Mouse (Mus musculus) MEL (cell line): ENCODE measurements around the gene Rcbtb2.

ENCODE experiments used
- BHLHE40 ChIP-seq: IDR thresholded peaks from 2 replicates; pipeline ENCODE4 v1.6.1; 2012; ENCODE audit warnings: low read depth, mild to moderate bottlenecking, inconsistent platforms, low read length, improper control_type of control experiment, borderline replicate concordance
- CTCF ChIP-seq, 3 experiments: IDR thresholded peaks in 2 of 3; conservative IDR thresholded peaks in 1 of 3; 2 replicates each; pipeline ENCODE4 v1.5.1; 2011 to 2012; ENCODE audit warnings: low read length in 3 of 3, low read depth in 2 of 3, mild to moderate bottlenecking in 2 of 3, improper control_type of control experiment in 1 of 3, inconsistent platforms in 1 of 3, mixed read lengths in 1 of 3, moderate library complexity in 1 of 3; ENCODE audit not compliant: control insufficient read depth in 1 of 3, insufficient read depth in 1 of 3, poor library complexity in 1 of 3, severe bottlenecking in 1 of 3
- EP300 ChIP-seq, 2 experiments: IDR thresholded peaks; 2 replicates each; pipeline ENCODE4 v1.6.1; 2011; ENCODE audit warnings: improper control_type of control experiment in 2 of 2, low read length in 2 of 2, low read depth in 1 of 2, mild to moderate bottlenecking in 1 of 2
- MXI1 ChIP-seq: IDR thresholded peaks from 2 replicates; pipeline ENCODE4 v1.6.1; 2011; ENCODE audit warnings: mild to moderate bottlenecking, low read depth, low read length, improper control_type of control experiment
- SIN3A ChIP-seq: IDR thresholded peaks from 2 replicates; pipeline ENCODE4 v1.6.1; 2012; ENCODE audit warnings: low read length, improper control_type of control experiment, inconsistent platforms

- TF ChIP-seq CTCF (IDR thresholded peaks at IDR 0.05 in 2 of 3, conservative IDR thresholded peaks at IDR 0.05 in 1 of 3; ENCODE audit: control insufficient read depth in 1 of 3, insufficient read depth in 1 of 3, low read depth in 2 of 3, low read length in 3 of 3, poor library complexity in 1 of 3, severe bottlenecking in 1 of 3), result no peak
- TF ChIP-seq BHLHE40, result no peak
- no peak for TF ChIP-seq EP300 (IDR thresholded peaks at IDR 0.05; ENCODE audit: low read depth in 1 of 2, low read length in 2 of 2)
- TF ChIP-seq MXI1, result no peak
- no peak for TF ChIP-seq SIN3A
Observed at GRCm38 (mm10) chr14:73083563-73083962, 39.3 kb upstream of the Rcbtb2 start.
